Mouse (Mus musculus) hindbrain, embryonic 13.5 days (tissue): ENCODE data around the gene Itga9. TPM values are rescaled to one million over a fixed set of nuclear protein-coding genes. Genes with fewer than 3 reads are reported as not detected.
A peak's percentile ranks its signal among the peaks of the same experiment; 100 is the strongest.
"Not testable (repeated sequence)": the region's sequence is repeated elsewhere in the genome, so short reads cannot be mapped to it uniquely, and the experiment has no call there.

Experiments
- ATAC-seq: fragments of 200-750 bp; cut with Nextera tagmentation; 2 replicates; pipeline ENCODE4 v1.8.0; 2017; ENCODE audit warnings: moderate TSS enrichment; ENCODE audit not compliant: low FRiP score
- H3K27ac ChIP-seq: fragments of 300-500 bp; sonication (generic); 2 replicates; pipeline ENCODE4 v1.5.1; 2015; ENCODE audit warnings: inconsistent platforms, mild to moderate bottlenecking, moderate library complexity
- H3K27me3 ChIP-seq: fragments of 300-500 bp; sonication (generic); 2 replicates; pipeline ENCODE4 v1.6.1; 2015; ENCODE audit warnings: mild to moderate bottlenecking, inconsistent platforms
- H3K36me3 ChIP-seq: fragments of 300-500 bp; sonication (generic); 2 replicates; pipeline ENCODE4 v1.6.1; 2015; ENCODE audit warnings: mild to moderate bottlenecking, inconsistent platforms
- H3K4me1 ChIP-seq: fragments of 300-500 bp; sonication (generic); replicated peaks from 2 replicates; pipeline ENCODE4 v1.6.1; 2015; ENCODE audit warnings: inconsistent platforms
- H3K4me2 ChIP-seq: fragments of 300-500 bp; sonication (generic); 2 replicates; pipeline ENCODE4 v1.6.1; 2015; ENCODE audit warnings: inconsistent platforms, mild to moderate bottlenecking, moderate library complexity
- H3K4me3 ChIP-seq: fragments of 300-500 bp; sonication (generic); 2 replicates; pipeline ENCODE4 v1.5.1; 2015; ENCODE audit warnings: mild to moderate bottlenecking, inconsistent platforms
- H3K9ac ChIP-seq: fragments of 300-500 bp; sonication (generic); 2 replicates; pipeline ENCODE4 v1.6.1; 2015; ENCODE audit warnings: mild to moderate bottlenecking, inconsistent platforms
- H3K9me3 ChIP-seq: fragments of 300-500 bp; sonication (generic); 2 replicates; pipeline ENCODE4 v1.6.1; 2016; ENCODE audit warnings: inconsistent platforms
- WGBS: fragments of 180-500 bp; shearing (Covaris S2); methylation state at CpG from one replicate; pipeline ENCODE4 v1.1.7; 2015; 5-methylcytosine and 5-hydroxymethylcytosine counted together
- polyA plus RNA-seq: library from polyadenylated mRNA; unstranded; fragments of >200 nt; fragmentation: Nextera tagmentation; extraction: Ambion mirVana; gene quantifications from 2 replicates; pipeline ENCODE4 v1.2.1, GENCODE M21; 2015

Itga9 gene
- polyA plus RNA-seq, 1 experiment from 2014 or later: 1.8 TPM

- no peak for ATAC-seq
- H3K36me3 ChIP-seq: peaks cover 22% of the 10 kb centered on the region
- 90% methylated on average over 6 of the region's 6 CpGs for WGBS
- no peaks in the 10 kb centered on the region for H3K9me3 ChIP-seq
- no peaks in the 10 kb centered on the region for H3K27me3 ChIP-seq
- H3K9ac ChIP-seq: no peak overlapping the region
- H3K27ac ChIP-seq: no peak overlapping the region
- no peak overlapping the region for H3K4me3 ChIP-seq
- peaks cover 14% of the 10 kb centered on the region for H3K4me1 ChIP-seq
- no peak overlapping the region for H3K4me2 ChIP-seq
These were observed 20.5 kb upstream of the Itga9 start for GRCm38 (mm10) chr9:118585998-118586397.

- no peak overlapping the region for H3K4me2 ChIP-seq
- no peaks in the 10 kb centered on the region for H3K9me3 ChIP-seq
- no peak overlapping the region for H3K4me3 ChIP-seq
- no peak for ATAC-seq
- peaks cover 22% of the 10 kb centered on the region for H3K36me3 ChIP-seq
- no peak overlapping the region for H3K9ac ChIP-seq
- WGBS: 64% methylated on average over 4 of the region's 4 CpGs
- H3K4me1 ChIP-seq: peaks cover 14% of the 10 kb centered on the region
- H3K27ac ChIP-seq: no peak overlapping the region
- H3K27me3 ChIP-seq: no peaks in the 10 kb centered on the region
These were observed 19.4 kb upstream of the Itga9 start for GRCm38 (mm10) chr9:118587115-118587514.

GRCm38 (mm10) chr9:118589249-118589648 lies 17.2 kb upstream of the Itga9 start:
- peaks cover 5% of the 10 kb centered on the region; the same call in 1 of the 2 replicates for H3K36me3 ChIP-seq
- 56% methylated on average over 3 of the region's 3 CpGs for WGBS
- no peak for ATAC-seq
- no peak overlapping the region for H3K9ac ChIP-seq
- H3K9me3 ChIP-seq: no peaks in the 10 kb centered on the region
- no peaks in the 10 kb centered on the region for H3K27me3 ChIP-seq
- H3K4me2 ChIP-seq: no peak overlapping the region
- no peak overlapping the region for H3K27ac ChIP-seq
- peaks cover 21% of the 10 kb centered on the region for H3K4me1 ChIP-seq
- no peak overlapping the region for H3K4me3 ChIP-seq

- WGBS: 39% methylated on average over 7 of the region's 7 CpGs
- H3K9ac ChIP-seq: no peak overlapping the region
- H3K27me3 ChIP-seq: no peaks in the 10 kb centered on the region
- H3K4me1 ChIP-seq: peaks cover 21% of the 10 kb centered on the region
- H3K27ac ChIP-seq: 0 out of 2 replicates have a peak overlapping the region, but pooled peaks have one; percentile 18
- 0 out of 2 replicates have a peak, but pooled peaks have one; percentile 7 for ATAC-seq
- H3K9me3 ChIP-seq: no peaks in the 10 kb centered on the region
- H3K4me2 ChIP-seq: no peak overlapping the region
- H3K36me3 ChIP-seq: peaks cover 3% of the 10 kb centered on the region; the same call in 1 of the 2 replicates
- H3K4me3 ChIP-seq: no peak overlapping the region
These were observed 16.3 kb upstream of the Itga9 start for GRCm38 (mm10) chr9:118590230-118590629.

DNA sequence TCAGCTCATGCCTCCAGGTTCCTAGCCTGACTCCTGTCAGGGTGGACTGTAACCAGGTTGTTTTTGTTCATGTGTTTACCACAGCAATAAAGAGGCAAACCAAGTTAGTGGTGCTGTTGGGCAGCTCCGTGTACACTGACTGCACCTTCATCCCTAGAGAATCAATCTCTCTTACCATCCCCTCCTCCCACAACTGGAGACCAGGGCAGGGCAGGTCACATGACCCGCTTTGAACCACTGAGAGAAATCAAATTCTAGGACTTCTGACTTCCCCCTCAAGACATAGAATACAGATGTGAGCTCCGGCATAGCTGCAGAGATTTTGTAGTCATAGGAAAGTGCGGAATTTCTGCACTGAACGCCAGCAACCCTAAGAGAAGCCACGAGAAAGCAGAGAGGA lies 14.9 kb upstream of the Itga9 start:
- Histone ChIP-seq H3K4me3 (no peak overlapping the region), H3K36me3 (no peaks in the 10 kb centered on the region), H3K4me2 (no peak overlapping the region), H3K27me3 (no peaks in the 10 kb centered on the region), H3K27ac (no peak overlapping the region), H3K4me1 (peaks cover 21% of the 10 kb centered on the region), H3K9me3 (no peaks in the 10 kb centered on the region), H3K9ac (no peak overlapping the region)
- no peak for ATAC-seq
- 83% methylated on average over 6 of the region's 6 CpGs for WGBS

DNA sequence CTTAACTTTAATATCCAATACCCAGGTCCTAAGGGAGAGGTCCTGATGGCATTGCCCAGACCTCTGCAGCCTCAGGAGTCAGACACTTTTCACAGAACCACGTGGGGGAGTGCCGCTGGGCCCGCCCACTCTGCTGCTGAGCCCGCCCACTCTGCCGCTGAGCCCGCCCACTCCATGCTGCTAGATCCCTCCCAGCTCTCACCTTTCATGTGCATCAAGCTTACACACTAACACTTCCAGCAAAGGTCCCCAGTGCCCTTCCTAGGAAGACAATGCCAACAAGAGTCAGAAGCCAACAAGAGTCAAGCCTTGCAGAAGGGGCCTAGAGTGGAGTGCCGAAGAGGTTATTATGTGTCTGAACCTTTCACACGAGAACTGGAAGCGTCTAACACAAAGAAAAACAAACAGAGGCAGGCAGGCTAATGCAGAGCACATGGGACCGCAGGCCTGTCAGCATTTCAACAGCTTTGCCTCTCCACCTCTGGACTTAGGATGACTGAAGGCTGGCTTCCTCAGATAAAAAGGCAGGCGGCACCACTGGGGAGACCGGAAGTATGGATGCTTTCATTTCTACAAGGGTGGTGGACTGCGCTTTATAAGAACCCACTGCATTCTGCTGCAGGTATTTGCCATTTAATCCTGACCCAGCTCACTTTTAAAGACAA lies 13.8 kb upstream of the Itga9 start:
- H3K27me3 ChIP-seq: no peaks in the 10 kb centered on the region
- H3K9me3 ChIP-seq: no peaks in the 10 kb centered on the region
- no peaks in the 10 kb centered on the region for H3K36me3 ChIP-seq
- peaks cover 21% of the 10 kb centered on the region for H3K4me1 ChIP-seq
- no peak overlapping the region for H3K4me3 ChIP-seq
- H3K4me2 ChIP-seq: no peak overlapping the region
- H3K27ac ChIP-seq: no peak overlapping the region
- ATAC-seq: no peak
- WGBS: 45% methylated on average over 13 of the region's 13 CpGs
- H3K9ac ChIP-seq: peak overlapping the region; percentile 13; the same call in 1 of the 2 replicates

GRCm38 (mm10) chr9:118593443-118593842 lies 13.0 kb upstream of the Itga9 start:
- Histone ChIP-seq H3K27ac (no peak overlapping the region), H3K4me2 (no peak overlapping the region), H3K9me3 (no peaks in the 10 kb centered on the region), H3K9ac (no peak overlapping the region), H3K36me3 (no peaks in the 10 kb centered on the region), H3K4me1 (peaks cover 21% of the 10 kb centered on the region), H3K27me3 (no peaks in the 10 kb centered on the region), H3K4me3 (no peak overlapping the region)
- ATAC-seq: no peak
- 87% methylated on average over 8 of the region's 8 CpGs for WGBS

DNA sequence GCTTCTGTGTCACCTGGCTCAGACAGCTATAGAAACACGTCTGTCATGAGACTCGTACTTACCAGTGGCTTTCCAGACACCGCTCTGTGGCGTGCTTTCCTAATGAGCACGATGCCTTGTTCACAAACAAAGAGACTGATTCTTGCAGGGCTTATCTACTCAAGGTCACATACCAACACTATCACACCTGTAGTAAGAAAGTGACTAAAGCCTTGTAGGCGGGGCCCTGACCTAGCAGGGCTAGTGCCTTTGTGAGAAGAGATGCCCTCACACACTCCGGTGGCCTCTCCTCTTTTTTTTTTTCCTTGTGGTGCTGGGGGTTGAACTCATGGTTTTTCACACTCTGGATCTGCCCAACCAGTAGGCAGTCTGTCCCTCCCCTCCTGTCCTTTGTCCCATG lies 9.7 kb upstream of the Itga9 start:
- H3K4me3 ChIP-seq: no peak overlapping the region
- WGBS: 90% methylated on average over 7 of the region's 7 CpGs
- peaks cover 7% of the 10 kb centered on the region; the same call in 1 of the 2 replicates for H3K4me1 ChIP-seq
- H3K4me2 ChIP-seq: no peak overlapping the region
- no peaks in the 10 kb centered on the region for H3K9me3 ChIP-seq
- no peak overlapping the region for H3K9ac ChIP-seq
- no peaks in the 10 kb centered on the region for H3K36me3 ChIP-seq
- H3K27me3 ChIP-seq: no peaks in the 10 kb centered on the region
- ATAC-seq: no peak
- H3K27ac ChIP-seq: no peak overlapping the region

GRCm38 (mm10) chr9:118600393-118600792 lies 6.1 kb upstream of the Itga9 start:
- H3K9ac ChIP-seq, H3K27ac ChIP-seq, ATAC-seq, H3K36me3 ChIP-seq, H3K4me2 ChIP-seq, H3K9me3 ChIP-seq, H3K4me1 ChIP-seq, H3K4me3 ChIP-seq: not testable (repeated sequence)
- H3K27me3 ChIP-seq: peaks cover 14% of the 10 kb centered on the region; the same call in 1 of the 2 replicates
- 65% methylated on average over 3 of the region's 3 CpGs for WGBS

DNA sequence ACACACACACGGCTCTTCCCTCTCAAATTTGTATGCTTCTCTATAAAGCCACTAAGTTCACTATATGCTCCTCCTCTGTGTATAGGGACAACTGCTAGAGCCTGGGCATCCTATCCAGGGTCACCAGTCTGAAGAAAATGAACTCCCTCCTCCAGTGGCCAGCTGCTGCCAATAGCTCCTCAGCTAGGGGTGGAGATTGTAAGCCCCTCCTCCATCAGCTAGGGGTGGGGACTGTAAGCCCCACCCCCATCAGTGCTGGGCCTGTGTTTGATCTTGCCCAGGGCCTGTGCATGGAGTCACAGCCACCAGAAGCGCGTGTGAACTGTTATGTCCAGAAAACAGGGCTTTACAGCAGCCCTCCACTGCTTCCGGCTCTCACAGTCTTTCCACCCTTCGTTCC lies 3.9 kb upstream of the Itga9 start:
- H3K27me3 ChIP-seq: peaks cover 25% of the 10 kb centered on the region
- WGBS: 76% methylated on average over 5 of the region's 5 CpGs
- H3K36me3 ChIP-seq: no peaks in the 10 kb centered on the region
- ATAC-seq: no peak
- peaks cover 17% of the 10 kb centered on the region for H3K4me1 ChIP-seq
- H3K4me2 ChIP-seq: no peak overlapping the region
- H3K9ac ChIP-seq: no peak overlapping the region
- no peak overlapping the region for H3K4me3 ChIP-seq
- H3K9me3 ChIP-seq: no peaks in the 10 kb centered on the region
- H3K27ac ChIP-seq: no peak overlapping the region

GRCm38 (mm10) chr9:118606817-118607371 lies 404 bp downstream of the Itga9 start:
- no peaks in the 10 kb centered on the region for H3K9me3 ChIP-seq
- H3K4me1 ChIP-seq: peaks cover 27% of the 10 kb centered on the region
- H3K9ac ChIP-seq: peak overlapping the region; percentile 85
- ATAC-seq: no peak; the same call in none of the 2 replicates
- H3K36me3 ChIP-seq: no peaks in the 10 kb centered on the region
- WGBS: under 1% methylated on average over 58 of the region's 68 CpGs
- H3K4me3 ChIP-seq: peak overlapping the region; percentile 68
- H3K4me2 ChIP-seq: peak overlapping the region; percentile 91
- H3K27me3 ChIP-seq: peaks cover 63% of the 10 kb centered on the region
- H3K27ac ChIP-seq: peak overlapping the region; percentile 48; the same call in 1 of the 2 replicates

DNA sequence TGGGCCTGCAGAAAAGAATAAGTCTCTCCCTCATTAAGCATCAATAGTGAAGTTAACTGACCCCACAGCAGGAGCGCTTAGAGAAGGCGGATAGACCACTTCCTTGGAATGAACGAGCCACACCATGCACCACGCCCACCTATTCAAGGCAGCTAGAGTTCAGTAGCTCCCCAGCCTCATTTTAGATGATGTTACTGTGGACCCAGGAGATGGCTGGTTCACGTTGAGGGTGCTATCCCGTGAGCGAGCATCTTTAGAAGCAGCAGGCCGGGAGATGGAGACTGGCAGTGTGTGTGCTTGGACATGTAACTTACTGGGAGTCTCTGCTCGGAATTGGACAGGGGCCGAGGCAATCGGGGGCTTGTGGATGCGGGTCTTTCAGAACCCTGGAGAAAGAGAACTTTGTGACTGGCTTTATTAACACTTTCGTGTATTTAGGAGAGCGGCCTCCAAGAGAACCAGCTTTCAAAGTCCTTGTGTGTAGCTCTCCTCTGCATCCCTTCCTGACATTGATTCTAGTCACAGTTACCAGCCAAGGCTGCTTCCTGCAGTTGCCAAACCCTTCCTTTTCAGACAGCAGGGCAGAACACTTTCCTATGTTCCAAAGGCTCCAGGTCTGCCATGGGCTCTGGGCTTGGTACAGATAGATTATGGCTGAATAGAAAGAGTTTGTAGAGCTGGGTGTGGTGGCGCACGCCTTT lies 1.4 kb downstream of the Itga9 start:
- H3K36me3 ChIP-seq: no peaks in the 10 kb centered on the region
- H3K27me3 ChIP-seq: peaks cover 73% of the 10 kb centered on the region
- no peak overlapping the region for H3K27ac ChIP-seq
- H3K4me2 ChIP-seq: peak overlapping the region; percentile 91
- H3K9ac ChIP-seq: no peak overlapping the region
- WGBS: 36% methylated on average over 16 of the region's 16 CpGs
- H3K4me1 ChIP-seq: peaks cover 32% of the 10 kb centered on the region
- no peaks in the 10 kb centered on the region for H3K9me3 ChIP-seq
- peak overlapping the region; percentile 68 for H3K4me3 ChIP-seq
- no peak for ATAC-seq
